Mouse (Mus musculus): ENCODE data around the gene Map1lc3b. TPM values are rescaled to one million over a fixed set of nuclear protein-coding genes. Genes with fewer than 3 reads are reported as not detected.

Gene Map1lc3b
- total and polyA plus RNA-seq, 3 experiments = 145 to 183 (median 169) TPM

GRCm38 (mm10) chr8:121607661-121608060, 17.5 kb downstream of the Map1lc3b start:
- no peak for DNase-seq

- no peak for DNase-seq
Measured at GRCm38 (mm10) chr8:121609251-121609650, 19.1 kb downstream of the Map1lc3b start.

- DNase-seq = no peak
Measured at GRCm38 (mm10) chr8:121609916-121610315, 19.8 kb downstream of the Map1lc3b start.

- no peak for DNase-seq
Measured at GRCm38 (mm10) chr8:121613419-121613818, 23.3 kb downstream of the Map1lc3b start.

GRCm38 (mm10) chr8:121619401-121619995, 29.3 kb downstream of the Map1lc3b start:
- peak; percentile 78 for DNase-seq

GRCm38 (mm10) chr8:121620801-121621516, 30.8 kb downstream of the Map1lc3b start:
- peak; percentile 45 for DNase-seq

GRCm38 (mm10) chr8:121621879-121622278, 31.7 kb downstream of the Map1lc3b start:
- DNase-seq = no peak

- no peak for DNase-seq
Measured at GRCm38 (mm10) chr8:121623043-121623442, 32.9 kb downstream of the Map1lc3b start.

- DNase-seq = no peak
Measured at GRCm38 (mm10) chr8:121628681-121629080, 38.5 kb downstream of the Map1lc3b start.

GRCm38 (mm10) chr8:121631645-121632071, 41.5 kb downstream of the Map1lc3b start:
- peak; percentile 81 for DNase-seq

GRCm38 (mm10) chr8:121632401-121632800, 42.2 kb downstream of the Map1lc3b start:
- no peak for DNase-seq

GRCm38 (mm10) chr8:121635534-121635933, 45.4 kb downstream of the Map1lc3b start:
- peak; percentile 59 for DNase-seq

GRCm38 (mm10) chr8:121636180-121636579, 46.0 kb downstream of the Map1lc3b start:
- DNase-seq = no peak

GRCm38 (mm10) chr8:121642804-121643203, 52.6 kb downstream of the Map1lc3b start:
- no peak for DNase-seq

GRCm38 (mm10) chr8:121643384-121643783, 53.2 kb downstream of the Map1lc3b start:
- DNase-seq = no peak

- peak; percentile 37 for DNase-seq
Measured at GRCm38 (mm10) chr8:121647511-121648215, 57.5 kb downstream of the Map1lc3b start.

Other genes starting within 250 kb of the Map1lc3b start
- not detected for gene 1700018B08Rik, start 46.0 kb upstream of the Map1lc3b start, total RNA-seq (2021)
- not detected in 2 replicates for gene 1700018B08Rik, start 46.0 kb upstream of the Map1lc3b start, polyA plus RNA-seq (2012; rRNA removed)
- gene Fbxo31, start 11.6 kb upstream of the Map1lc3b start, total RNA-seq (2021) = 10 to 100 TPM; 35.1 to 40.0 TPM
- 61.4 and 73.9 TPM in 2 replicates for gene Fbxo31, start 11.6 kb upstream of the Map1lc3b start, polyA plus RNA-seq (2012; rRNA removed)
- gene Zcchc14, start 62.5 kb downstream of the Map1lc3b start, total RNA-seq (2021) = 10 to 100 TPM; 32.9 to 44.8 TPM
- gene Zcchc14, start 62.5 kb downstream of the Map1lc3b start, polyA plus RNA-seq (2012; rRNA removed) = 41.2 and 44.0 TPM in 2 replicates
- 1 to 10 TPM; 1.6 to 2.2 TPM for gene Jph3, start 139.3 kb downstream of the Map1lc3b start, total RNA-seq (2021)
- gene Jph3, start 139.3 kb downstream of the Map1lc3b start, polyA plus RNA-seq (2012; rRNA removed) = 3.1 TPM in 2 replicates
- 10 to 100 TPM; 17.2 to 25.6 TPM for gene Klhdc4, start 239.2 kb downstream of the Map1lc3b start, total RNA-seq (2021)
- gene Klhdc4, start 239.2 kb downstream of the Map1lc3b start, polyA plus RNA-seq (2012; rRNA removed) = 12.2 and 14.9 TPM in 2 replicates